Mouse (Mus musculus): ENCODE results near the gene Sema6d.

- TF ChIP-seq CTCF (IDR thresholded peaks at IDR 0.05; ENCODE audit: insufficient read depth, low read length) (no peak), POLR2A (IDR thresholded peaks at IDR 0.05; ENCODE audit: borderline replicate concordance, extremely low read depth, low read depth, low read length) (no peak)
These were observed 441.3 kb downstream of the Sema6d start for GRCm38 (mm10) chr2:124531062-124531461.

All from lung, adult 2 months (tissue).